Mouse (Mus musculus): ENCODE measurements around the gene Fam208b. TPM values are rescaled to one million over a fixed set of nuclear protein-coding genes. Genes with fewer than 3 reads are reported as not detected.
"Not testable (repeated sequence)": the region's sequence is repeated elsewhere in the genome, so short reads cannot be mapped to it uniquely, and the experiment has no call there.

Gene Fam208b
- total and polyA plus RNA-seq, 2 experiments from 2014 or later = 10.1 to 34.9 TPM

GRCm38 (mm10) chr13:3532451-3532850 is 78.5 kb downstream of the Fam208b start:
- Histone ChIP-seq H3K9me3 (ENCODE audit: low read length) (no peaks in the 10 kb centered on the region), H3K4me1 (ENCODE audit: insufficient read depth, low read length) (0 out of 2 replicates have a peak, but pooled peaks cover 3% of the 10 kb centered on the region), H3K27me3 (ENCODE audit: insufficient read depth, low read length) (no peaks in the 10 kb centered on the region), H3K27ac (ENCODE audit: low read depth, low read length) (no peak overlapping the region), H3K9ac (replicated peaks; ENCODE audit: low read length, poor library complexity, severe bottlenecking) (no peak overlapping the region), H3K4me3 (ENCODE audit: low read depth, low read length) (no peak overlapping the region), H3K36me3 (ENCODE audit: insufficient read depth, low read length) (no peaks in the 10 kb centered on the region), H3K4me2 (ENCODE audit: low read depth, low read length, poor library complexity, severe bottlenecking) (no peak overlapping the region)
- ATAC-seq (ENCODE audit: low FRiP score) = no peak
- 78% methylated on average over 4 of the region's 4 CpGs for WGBS
- no peak for TF ChIP-seq CTCF (IDR thresholded peaks at IDR 0.05)
- no peak for DNase-seq (ENCODE audit: low spot score)

- 73% methylated on average over 10 of the region's 10 CpGs for WGBS
- Histone ChIP-seq H3K36me3 (ENCODE audit: insufficient read depth, low read length) (no peaks in the 10 kb centered on the region), H3K4me3 (ENCODE audit: low read depth, low read length) (no peak overlapping the region), H3K27me3 (ENCODE audit: insufficient read depth, low read length) (no peaks in the 10 kb centered on the region), H3K4me2 (ENCODE audit: low read depth, low read length, poor library complexity, severe bottlenecking) (no peak overlapping the region), H3K27ac (ENCODE audit: low read depth, low read length) (no peak overlapping the region), H3K4me1 (ENCODE audit: insufficient read depth, low read length) (no peaks in the 10 kb centered on the region), H3K9me3 (ENCODE audit: low read length) (no peaks in the 10 kb centered on the region), H3K9ac (replicated peaks; ENCODE audit: low read length, poor library complexity, severe bottlenecking) (no peak overlapping the region)
- DNase-seq (ENCODE audit: low spot score) = no peak
- TF ChIP-seq CTCF (IDR thresholded peaks at IDR 0.05) = no peak
- no peak for ATAC-seq (ENCODE audit: low FRiP score)
Observed at GRCm38 (mm10) chr13:3531692-3532320, 79.1 kb downstream of the Fam208b start.

GRCm38 (mm10) chr13:3531176-3531575 is 79.7 kb downstream of the Fam208b start:
- H3K27ac ChIP-seq (ENCODE audit: low read depth, low read length); H3K4me3 ChIP-seq (ENCODE audit: low read depth, low read length); DNase-seq (ENCODE audit: low spot score); H3K9me3 ChIP-seq (ENCODE audit: low read length); H3K4me2 ChIP-seq (ENCODE audit: low read depth, low read length, poor library complexity, severe bottlenecking); H3K36me3 ChIP-seq (ENCODE audit: insufficient read depth, low read length); H3K27me3 ChIP-seq (ENCODE audit: insufficient read depth, low read length); H3K4me1 ChIP-seq (ENCODE audit: insufficient read depth, low read length); H3K9ac ChIP-seq (replicated peaks; ENCODE audit: low read length, poor library complexity, severe bottlenecking); ATAC-seq (ENCODE audit: low FRiP score): not testable (repeated sequence)
- WGBS = 33% methylated on average over 2 of the region's 2 CpGs

GRCm38 (mm10) chr13:3530451-3530850 is 80.5 kb downstream of the Fam208b start:
- 44% methylated on average over 3 of the region's 3 CpGs for WGBS
- no peak overlapping the region for H3K4me2 ChIP-seq (ENCODE audit: low read depth, low read length, poor library complexity, severe bottlenecking)

GRCm38 (mm10) chr13:3526328-3526727 is 84.6 kb downstream of the Fam208b start:
- Histone ChIP-seq H3K9ac (replicated peaks; ENCODE audit: low read length, poor library complexity, severe bottlenecking) (no peak overlapping the region), H3K4me2 (ENCODE audit: low read depth, low read length, poor library complexity, severe bottlenecking) (no peak overlapping the region), H3K9me3 (ENCODE audit: low read length) (no peaks in the 10 kb centered on the region), H3K27me3 (ENCODE audit: insufficient read depth, low read length) (no peaks in the 10 kb centered on the region), H3K36me3 (ENCODE audit: insufficient read depth, low read length) (no peaks in the 10 kb centered on the region), H3K27ac (ENCODE audit: low read depth, low read length) (no peak overlapping the region), H3K4me1 (ENCODE audit: insufficient read depth, low read length) (no peaks in the 10 kb centered on the region), H3K4me3 (ENCODE audit: low read depth, low read length) (no peak overlapping the region)
- whole genome bisulfite sequencing = 78% methylated on average over 8 of the region's 8 CpGs
- no peak for ATAC-seq (ENCODE audit: low FRiP score)
- TF ChIP-seq CTCF (IDR thresholded peaks at IDR 0.05) = no peak
- DNase-seq (ENCODE audit: low spot score) = no peak

More at GRCm38 (mm10) chr13:3530451-3530850, 80.5 kb downstream of the Fam208b start:
- ATAC-seq (ENCODE audit: low FRiP score) (no peak), DNase-seq (ENCODE audit: low spot score) (no peak)
- Histone ChIP-seq H3K4me3 (ENCODE audit: low read depth, low read length) (no peak overlapping the region), H3K27me3 (ENCODE audit: insufficient read depth, low read length) (no peaks in the 10 kb centered on the region), H3K27ac (ENCODE audit: low read depth, low read length) (no peak overlapping the region), H3K9ac (replicated peaks; ENCODE audit: low read length, poor library complexity, severe bottlenecking) (no peak overlapping the region), H3K36me3 (ENCODE audit: insufficient read depth, low read length) (no peaks in the 10 kb centered on the region), H3K9me3 (ENCODE audit: low read length) (no peaks in the 10 kb centered on the region), H3K4me1 (ENCODE audit: insufficient read depth, low read length) (no peaks in the 10 kb centered on the region)
- no peak for TF ChIP-seq CTCF (IDR thresholded peaks at IDR 0.05)

- no peaks in the 10 kb centered on the region for H3K9me3 ChIP-seq (ENCODE audit: low read length)
- no peak overlapping the region for H3K27ac ChIP-seq (ENCODE audit: low read depth, low read length)
- no peaks in the 10 kb centered on the region for H3K36me3 ChIP-seq (ENCODE audit: insufficient read depth, low read length)
- H3K4me2 ChIP-seq (ENCODE audit: low read depth, low read length, poor library complexity, severe bottlenecking) = no peak overlapping the region
- no peak overlapping the region for H3K4me3 ChIP-seq (ENCODE audit: low read depth, low read length)
- no peaks in the 10 kb centered on the region for H3K4me1 ChIP-seq (ENCODE audit: insufficient read depth, low read length)
- no peak overlapping the region for H3K9ac ChIP-seq (replicated peaks; ENCODE audit: low read length, poor library complexity, severe bottlenecking)
- ATAC-seq (ENCODE audit: low FRiP score) (no peak), DNase-seq (ENCODE audit: low spot score) (peak; percentile 24)
- 54% methylated on average over 4 of the region's 4 CpGs for WGBS
- no peak for TF ChIP-seq CTCF (IDR thresholded peaks at IDR 0.05)
- H3K27me3 ChIP-seq (ENCODE audit: insufficient read depth, low read length) = no peaks in the 10 kb centered on the region
Observed at GRCm38 (mm10) chr13:3525611-3526051, 85.3 kb downstream of the Fam208b start.
